Mouse (Mus musculus) embryonic facial prominence, embryonic 10.5 days (tissue): ENCODE results near the gene Sem1. TPM values are rescaled to one million over a fixed set of nuclear protein-coding genes. Genes with fewer than 3 reads are reported as not detected.

Experiments used
- DNase-seq: peaks from one replicate; pipeline ENCODE4 v3.0.0-alpha.2; 2017; ENCODE audit warnings: low spot score
- H3K27ac ChIP-seq: fragments of 300-500 bp; sonication (generic); replicated peaks from 2 replicates; pipeline ENCODE4 v1.5.1; 2016; ENCODE audit warnings: mild to moderate bottlenecking
- H3K27me3 ChIP-seq: fragments of 300-500 bp; sonication (generic); replicated peaks from 2 replicates; pipeline ENCODE4 v1.6.1; 2016; ENCODE audit warnings: low read depth, mild to moderate bottlenecking; ENCODE audit not compliant: poor library complexity, severe bottlenecking
- H3K36me3 ChIP-seq: fragments of 300-500 bp; sonication (generic); replicated peaks from 2 replicates; pipeline ENCODE4 v1.6.1; 2016; ENCODE audit warnings: mild to moderate bottlenecking, moderate library complexity
- H3K4me1 ChIP-seq: fragments of 300-500 bp; sonication (generic); 2 replicates; pipeline ENCODE4 v1.6.1; 2016
- H3K4me3 ChIP-seq: fragments of 300-500 bp; sonication (generic); 2 replicates; pipeline ENCODE4 v1.5.1; 2016; ENCODE audit warnings: mild to moderate bottlenecking, moderate library complexity
- H3K9me3 ChIP-seq: fragments of 300-500 bp; sonication (generic); 2 replicates; pipeline ENCODE4 v1.6.1; 2016; ENCODE audit warnings: mild to moderate bottlenecking
- WGBS: fragments of 180-500 bp; shearing (Covaris S2); methylation state at CpG from one replicate; pipeline ENCODE4 v1.1.7; 2016; 5-methylcytosine and 5-hydroxymethylcytosine counted together
- polyA plus RNA-seq: library from polyadenylated mRNA; unstranded; fragments of >200 nt; fragmentation: Nextera tagmentation; extraction: Ambion mirVana; gene quantifications from 2 replicates; pipeline ENCODE4 v1.2.1, GENCODE M21; 2016

Gene Sem1
- 281 and 286 TPM in 2 replicates for polyA plus RNA-seq

- DNase-seq, result peak; percentile 90
Measured at GRCm38 (mm10) chr6:6578304-6579149, at the start of gene Sem1. Gene Sem1, minus strand, starts transcription at chr6:6578663.

GRCm38 (mm10) chr6:6622846-6623749 lies 44.6 kb upstream of the Sem1 start:
- no peaks in the 10 kb centered on the region for H3K36me3 ChIP-seq
- no peaks in the 10 kb centered on the region for H3K27me3 ChIP-seq
- no peaks in the 10 kb centered on the region for H3K9me3 ChIP-seq
- WGBS, result 65% methylated on average over 16 of the region's 16 CpGs
- no peak overlapping the region for H3K4me3 ChIP-seq
- peaks cover 7% of the 10 kb centered on the region; the same call in 1 of the 2 replicates for H3K4me1 ChIP-seq
- no peak for DNase-seq
- no peak overlapping the region for H3K27ac ChIP-seq

More at GRCm38 (mm10) chr6:6578304-6579149, at the start of gene Sem1:
- Histone ChIP-seq H3K27me3 (no peaks in the 10 kb centered on the region), H3K9me3 (no peaks in the 10 kb centered on the region), H3K4me3 (peak within 1 kb of the TSS; percentile 95), H3K36me3 (peaks cover 13% of the 10 kb centered on the region), H3K27ac (peak within 1 kb of the TSS; percentile 97), H3K4me1 (peaks cover 20% of the 10 kb centered on the region)
- WGBS, result 2% methylated on average over 59 of the region's 59 CpGs

DNA sequence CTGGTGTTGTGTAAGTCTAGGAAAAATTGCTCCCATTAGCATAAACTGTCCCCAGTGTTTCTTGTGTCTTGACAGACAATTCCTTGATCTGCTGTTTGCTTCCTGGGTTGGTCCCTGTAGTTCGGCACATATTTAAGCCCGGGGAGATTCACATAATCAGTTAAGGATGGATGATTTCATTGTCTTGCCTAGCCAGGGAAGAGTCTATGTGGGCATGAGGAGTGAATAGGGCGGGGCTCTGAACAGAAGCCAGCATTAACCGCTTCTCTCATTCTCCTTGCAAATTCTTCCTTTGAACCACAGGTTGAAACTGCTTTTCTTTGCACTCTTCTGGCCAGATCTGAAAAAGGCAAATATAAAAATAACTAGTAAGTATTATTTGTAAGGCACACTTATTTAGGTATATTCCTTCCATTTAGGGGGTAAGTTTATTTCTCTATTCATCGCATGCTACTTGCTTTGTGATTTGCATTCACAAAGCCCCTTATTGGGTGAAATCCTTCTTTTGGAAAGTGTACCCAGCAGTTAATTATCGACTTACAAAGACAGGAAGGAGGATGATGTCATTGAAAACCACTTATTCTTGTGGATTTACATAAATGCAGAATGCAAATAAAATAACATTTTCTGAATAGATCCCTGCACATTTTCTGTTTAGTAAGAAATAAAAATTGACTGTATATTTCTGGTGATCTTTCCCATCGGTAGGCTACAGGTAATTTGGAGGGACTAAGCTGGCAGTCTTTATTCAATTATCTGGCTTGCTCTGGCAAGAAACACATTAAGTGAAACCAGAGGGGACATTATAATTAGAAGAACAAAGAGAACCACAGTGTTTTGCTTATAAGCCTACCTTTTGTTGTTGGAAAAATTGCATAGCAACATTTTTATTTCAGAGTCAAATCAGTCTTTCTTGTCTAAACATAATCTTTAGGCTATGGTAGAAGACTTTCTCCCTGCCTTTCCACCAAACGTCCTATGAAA lies 25.4 kb upstream of the Sem1 start:
- H3K4me3 ChIP-seq, result no peak overlapping the region
- H3K36me3 ChIP-seq, result no peaks in the 10 kb centered on the region
- no peaks in the 10 kb centered on the region for H3K9me3 ChIP-seq
- no peak overlapping the region for H3K27ac ChIP-seq
- 62% methylated on average over 8 of the region's 8 CpGs for WGBS
- no peaks in the 10 kb centered on the region for H3K27me3 ChIP-seq
- no peak for DNase-seq
- H3K4me1 ChIP-seq, result peaks cover 4% of the 10 kb centered on the region; the same call in 1 of the 2 replicates

- peaks cover 3% of the 10 kb centered on the region; the same call in 1 of the 2 replicates for H3K4me1 ChIP-seq
- DNase-seq, result no peak
- H3K9me3 ChIP-seq, result no peaks in the 10 kb centered on the region
- no peak overlapping the region for H3K4me3 ChIP-seq
- H3K27me3 ChIP-seq, result no peaks in the 10 kb centered on the region
- WGBS, result 84% methylated on average over 2 of the region's 2 CpGs
- no peaks in the 10 kb centered on the region for H3K36me3 ChIP-seq
- no peak overlapping the region for H3K27ac ChIP-seq
Measured at GRCm38 (mm10) chr6:6586313-6586712, 7.8 kb upstream of the Sem1 start.

- Histone ChIP-seq H3K4me1 (peaks cover 10% of the 10 kb centered on the region), H3K4me3 (no peak overlapping the region), H3K27me3 (no peaks in the 10 kb centered on the region), H3K27ac (no peak overlapping the region), H3K36me3 (no peaks in the 10 kb centered on the region), H3K9me3 (no peaks in the 10 kb centered on the region)
- no peak for DNase-seq
- 86% methylated on average over 2 of the region's 2 CpGs for WGBS
Measured at GRCm38 (mm10) chr6:6581849-6582248, 3.4 kb upstream of the Sem1 start.

DNA sequence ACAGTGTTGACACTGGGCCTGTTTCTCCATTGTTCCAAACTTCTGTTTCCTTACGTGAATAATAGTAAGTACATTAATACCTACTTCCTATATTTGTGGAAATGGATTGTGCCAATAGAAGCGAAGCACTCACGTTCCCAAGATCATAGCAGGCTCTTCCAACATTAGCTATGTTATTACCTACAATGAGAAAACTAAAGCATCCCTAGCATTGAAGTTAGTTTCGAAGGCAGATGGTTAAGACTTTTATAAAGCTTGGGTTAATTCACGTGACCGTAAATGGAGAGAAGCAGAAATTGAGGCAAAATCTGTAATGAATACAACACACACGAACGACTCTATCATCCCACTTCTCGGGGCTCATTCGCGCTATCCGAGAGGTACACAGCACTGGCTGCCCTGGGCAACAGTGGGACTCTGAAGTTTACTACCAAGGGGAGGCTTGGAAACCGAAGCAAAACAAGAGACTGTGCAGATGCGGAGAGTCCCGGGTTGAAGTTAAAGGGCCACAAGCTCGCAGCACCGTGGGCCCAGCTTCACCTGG lies 650 bp downstream of the Sem1 start:
- Histone ChIP-seq H3K4me3 (peak overlapping the region; percentile 95), H3K27me3 (no peaks in the 10 kb centered on the region), H3K4me1 (peaks cover 20% of the 10 kb centered on the region), H3K27ac (peak overlapping the region; percentile 97), H3K36me3 (peaks cover 13% of the 10 kb centered on the region), H3K9me3 (no peaks in the 10 kb centered on the region)
- DNase-seq, result no peak
- WGBS, result 6% methylated on average over 17 of the region's 17 CpGs

DNA sequence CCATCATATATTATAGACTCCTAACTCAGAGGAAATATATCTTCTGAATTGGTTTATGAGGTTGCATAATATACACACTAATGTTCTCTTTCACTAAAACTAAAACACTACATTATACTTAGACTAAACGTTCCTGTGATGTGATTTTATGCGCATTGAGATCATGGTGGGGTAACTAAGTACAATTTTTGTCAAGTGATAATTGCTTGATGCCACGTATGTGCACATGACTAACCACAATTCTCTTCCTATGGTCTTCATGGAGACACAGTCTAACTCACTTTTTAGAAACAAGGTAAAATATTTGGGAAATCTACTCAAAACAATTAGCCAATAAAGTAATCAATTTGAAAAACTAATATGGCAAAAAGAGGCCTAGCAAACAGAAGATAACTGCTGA lies 1.2 kb downstream of the Sem1 start:
- Histone ChIP-seq H3K4me1 (peaks cover 20% of the 10 kb centered on the region), H3K4me3 (peak overlapping the region; percentile 95), H3K9me3 (no peaks in the 10 kb centered on the region), H3K36me3 (peaks cover 13% of the 10 kb centered on the region), H3K27me3 (no peaks in the 10 kb centered on the region), H3K27ac (peak overlapping the region; percentile 97)
- DNase-seq, result no peak
- WGBS, result 75% methylated on average over 3 of the region's 3 CpGs

DNA sequence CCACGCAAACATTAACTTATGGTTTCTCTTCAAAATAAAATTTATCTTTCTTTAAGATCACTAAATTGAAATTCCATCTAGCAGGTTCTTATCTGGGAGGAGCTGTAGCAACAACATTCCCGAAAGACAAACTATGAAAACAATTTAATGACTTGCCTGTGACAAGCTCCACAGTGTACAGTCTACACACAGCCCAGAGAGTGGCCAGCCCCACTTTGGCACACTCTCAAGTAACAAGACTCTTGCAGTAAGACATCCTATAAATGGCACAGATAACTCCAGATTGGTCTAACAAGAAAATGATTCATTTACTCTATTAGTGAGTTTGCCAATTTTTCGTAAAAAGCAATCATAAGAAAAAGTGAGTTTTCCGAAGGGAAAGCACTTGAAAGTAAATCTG lies 2.7 kb downstream of the Sem1 start:
- H3K9me3 ChIP-seq, result no peaks in the 10 kb centered on the region
- 89% methylated on average over 4 of the region's 4 CpGs for WGBS
- peaks cover 20% of the 10 kb centered on the region for H3K4me1 ChIP-seq
- H3K4me3 ChIP-seq, result 0 out of 2 replicates have a peak overlapping the region, but pooled peaks have one; percentile 13
- no peak overlapping the region for H3K27ac ChIP-seq
- H3K27me3 ChIP-seq, result no peaks in the 10 kb centered on the region
- no peak for DNase-seq
- H3K36me3 ChIP-seq, result peaks cover 13% of the 10 kb centered on the region

DNA sequence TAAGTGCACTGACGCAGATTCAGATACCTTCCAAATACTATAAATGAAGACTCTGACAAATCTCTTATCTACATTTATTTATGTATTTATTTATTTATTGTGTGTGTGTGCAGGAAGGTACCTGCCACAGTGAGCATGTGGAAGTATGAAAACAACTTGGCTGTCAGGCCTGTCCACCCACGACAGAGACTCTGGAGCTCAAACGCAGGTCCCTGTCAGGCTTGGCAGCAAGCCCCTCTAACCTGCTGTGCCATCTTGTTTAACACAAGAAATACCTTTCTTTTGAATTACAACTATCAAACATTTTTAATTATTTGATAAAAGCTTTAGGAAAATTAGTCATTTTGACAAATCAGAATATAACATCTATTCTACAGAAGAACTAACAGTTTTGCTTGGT lies 10.0 kb downstream of the Sem1 start:
- Histone ChIP-seq H3K27me3 (no peaks in the 10 kb centered on the region), H3K27ac (no peak overlapping the region), H3K4me1 (no peaks in the 10 kb centered on the region), H3K9me3 (no peaks in the 10 kb centered on the region), H3K4me3 (no peak overlapping the region), H3K36me3 (peaks cover 12% of the 10 kb centered on the region; the same call in 1 of the 2 replicates)
- 81% methylated on average over 3 of the region's 3 CpGs for WGBS
- DNase-seq, result no peak

DNA sequence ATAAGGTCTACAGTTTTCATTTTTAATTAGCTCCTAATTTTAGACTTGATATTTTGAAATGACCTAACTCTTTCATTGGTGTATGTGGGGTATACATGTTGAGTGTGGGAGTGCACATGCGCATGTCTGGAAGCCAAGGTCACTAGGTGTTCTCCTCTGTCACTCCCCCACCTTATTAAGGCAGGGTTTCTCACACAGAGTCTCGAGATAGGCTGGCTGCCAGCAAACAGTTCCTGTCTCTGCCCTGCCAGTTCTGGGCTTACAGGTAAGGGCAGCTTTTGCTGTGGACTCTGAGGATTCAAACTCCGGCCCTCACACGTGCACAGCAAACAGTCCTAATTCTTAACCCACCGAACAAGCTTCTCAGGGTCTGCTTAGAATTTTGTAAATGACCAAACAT lies 14.8 kb downstream of the Sem1 start:
- 84% methylated on average over 5 of the region's 5 CpGs for WGBS
- H3K4me1 ChIP-seq, result no peaks in the 10 kb centered on the region
- H3K36me3 ChIP-seq, result peaks cover 17% of the 10 kb centered on the region
- H3K27me3 ChIP-seq, result no peaks in the 10 kb centered on the region
- H3K4me3 ChIP-seq, result no peak overlapping the region
- no peaks in the 10 kb centered on the region for H3K9me3 ChIP-seq
- no peak for DNase-seq
- H3K27ac ChIP-seq, result no peak overlapping the region

DNA sequence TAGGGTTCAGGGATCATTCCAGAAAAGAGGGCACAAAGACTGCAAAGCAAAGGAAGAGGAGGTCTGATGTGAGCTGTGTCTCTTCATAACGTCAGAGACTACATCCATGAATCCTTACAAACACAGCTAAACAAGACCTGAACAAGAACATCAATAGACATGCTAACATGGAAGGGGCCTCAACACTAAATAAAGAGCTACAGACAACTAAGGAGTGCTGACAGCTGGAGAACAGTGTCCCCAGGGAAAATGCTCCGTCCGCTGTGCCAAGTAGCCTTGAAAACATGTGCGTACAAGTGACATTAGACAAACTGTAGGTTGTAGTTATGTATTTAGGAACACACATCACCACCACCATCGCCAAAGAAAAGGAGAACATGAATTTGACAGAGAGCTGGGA lies 15.7 kb downstream of the Sem1 start:
- WGBS, result 86% methylated on average over 5 of the region's 5 CpGs
- Histone ChIP-seq H3K36me3 (peaks cover 22% of the 10 kb centered on the region), H3K4me3 (no peak overlapping the region), H3K9me3 (no peaks in the 10 kb centered on the region), H3K27me3 (no peaks in the 10 kb centered on the region), H3K27ac (no peak overlapping the region), H3K4me1 (no peaks in the 10 kb centered on the region)
- no peak for DNase-seq
